Mouse (Mus musculus): Measurements from ENCODE around the gene Eefsec.
A peak's percentile ranks its signal among the peaks of the same experiment; 100 is the strongest.

Eefsec gene

DNA sequence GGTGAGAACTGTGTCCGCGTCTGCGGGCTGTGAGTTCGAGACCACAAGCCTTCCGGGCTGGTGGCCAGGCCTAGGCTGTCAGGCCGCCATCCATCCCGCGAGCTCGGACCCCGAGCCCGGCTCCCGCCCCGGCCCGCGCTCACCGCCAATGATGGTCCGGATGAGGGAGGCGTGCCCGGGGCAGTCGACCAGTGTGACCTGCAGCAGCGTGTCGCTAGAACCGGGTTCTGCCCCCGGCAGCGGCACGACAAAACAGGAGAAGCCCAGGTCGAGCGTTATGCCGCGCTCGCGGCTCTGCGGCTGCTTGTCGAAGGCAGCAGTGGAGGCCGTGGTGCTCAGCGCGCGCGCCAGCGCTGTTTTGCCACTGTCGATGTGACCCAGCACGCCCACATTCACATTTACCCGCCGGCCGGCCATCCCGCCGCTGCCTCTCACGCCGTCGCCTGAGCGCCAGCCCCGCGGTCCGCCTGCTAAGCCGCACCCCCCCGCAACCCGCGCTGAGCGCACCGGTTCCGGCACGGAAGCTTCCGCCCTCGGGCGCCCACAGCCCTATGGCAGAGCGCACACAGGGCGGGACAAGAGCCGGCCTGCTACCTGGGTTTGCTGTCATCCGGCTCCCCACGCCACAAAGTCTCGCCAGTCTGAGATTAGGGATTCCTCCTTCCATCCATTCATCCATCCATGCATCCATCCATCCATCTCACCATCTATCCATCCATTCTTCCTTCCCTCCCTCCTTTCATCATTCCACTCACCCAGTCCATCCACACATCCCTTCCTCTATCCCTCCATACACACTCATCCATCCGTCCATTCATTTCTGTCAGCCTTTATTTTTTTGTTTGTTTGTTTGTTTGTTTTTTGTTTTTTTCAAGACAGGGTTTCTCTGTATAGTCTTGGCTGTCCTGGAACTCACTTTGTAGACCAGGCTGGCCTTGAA, at the start of gene Eefsec:
Eefsec (minus strand) TSS at position 477 of the 940 bp plus-strand sequence.
- DNase-seq (ENCODE audit: low spot score in 2 of 2) = peak; percentile 65 to 72

DNA sequence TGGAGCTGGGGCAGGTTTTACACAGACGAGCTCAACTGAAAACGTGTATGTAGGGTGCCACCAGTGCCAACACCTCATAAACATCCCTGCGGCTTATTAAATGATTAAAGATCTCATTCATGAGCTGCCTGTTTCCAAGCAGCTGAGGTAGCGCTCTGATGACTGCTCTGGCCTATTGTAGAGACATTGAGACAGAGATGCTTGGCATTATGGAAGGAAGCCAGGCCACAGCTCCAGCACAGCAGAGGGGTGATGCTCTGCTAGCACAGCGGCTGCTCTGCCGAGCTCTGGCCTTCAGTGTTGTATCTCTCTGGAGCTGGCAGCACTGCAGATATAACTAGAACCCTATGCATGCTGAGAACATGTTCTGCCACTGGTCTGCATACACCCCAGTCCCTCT, 47.4 kb upstream of the Eefsec start:
- DNase-seq (ENCODE audit: low spot score in 2 of 2) = no peak

DNA sequence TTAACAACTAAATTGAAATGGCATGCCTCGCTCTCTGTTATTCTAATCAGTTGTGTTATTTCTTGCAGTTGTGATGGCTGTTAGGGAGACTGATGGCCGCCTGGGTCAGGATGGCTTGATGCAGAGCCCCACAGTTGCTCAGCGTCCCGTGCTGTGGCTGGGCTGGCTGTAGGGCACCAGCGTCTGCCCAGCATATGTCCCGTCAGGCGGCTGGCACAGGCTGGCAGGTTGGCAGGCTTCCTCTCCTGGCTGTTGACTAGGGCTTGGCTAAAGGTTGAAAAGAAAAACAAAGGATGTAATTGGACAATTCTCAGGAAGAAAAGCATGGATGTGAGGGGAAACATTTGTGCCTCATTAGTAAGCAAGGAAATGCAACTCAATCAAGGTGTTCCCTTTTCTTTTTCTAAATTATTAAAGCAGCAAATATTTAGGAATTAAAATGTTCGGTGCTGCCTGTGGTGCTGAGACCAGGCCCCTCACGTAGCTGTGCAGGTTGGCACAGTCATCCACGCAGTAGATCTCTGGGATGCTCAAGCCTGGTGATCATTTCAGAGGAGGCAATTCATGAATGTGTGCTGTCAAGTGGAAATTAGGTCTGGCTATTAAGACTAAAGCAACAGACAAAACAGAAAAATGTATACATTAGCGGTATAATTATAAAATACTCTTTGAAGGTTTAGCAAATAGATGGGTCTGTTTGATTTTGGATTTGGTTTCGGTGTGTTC, 44.5 kb upstream of the Eefsec start:
- peak; percentile 21 to 28 for DNase-seq (ENCODE audit: low spot score in 2 of 2)

DNA sequence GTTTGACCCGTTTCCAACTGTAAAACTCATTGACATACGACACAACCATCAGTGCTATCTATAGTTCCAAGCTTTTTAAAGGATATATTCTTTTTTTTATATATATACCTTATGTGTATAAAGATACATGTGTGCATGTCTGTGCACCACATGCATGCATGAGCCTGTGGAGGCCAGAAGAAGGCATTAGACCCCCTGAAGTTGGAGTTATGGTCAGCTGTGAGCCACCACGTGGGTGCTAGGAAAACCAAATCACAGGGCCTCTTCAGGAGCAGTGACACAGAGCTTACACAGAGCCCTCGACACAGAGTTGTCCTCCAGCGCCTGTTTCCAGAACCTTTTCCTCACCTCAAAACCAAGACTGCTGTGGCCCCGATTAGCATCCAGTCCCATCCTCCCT, 43.5 kb upstream of the Eefsec start:
- no peak for DNase-seq (ENCODE audit: low spot score in 2 of 2)

DNA sequence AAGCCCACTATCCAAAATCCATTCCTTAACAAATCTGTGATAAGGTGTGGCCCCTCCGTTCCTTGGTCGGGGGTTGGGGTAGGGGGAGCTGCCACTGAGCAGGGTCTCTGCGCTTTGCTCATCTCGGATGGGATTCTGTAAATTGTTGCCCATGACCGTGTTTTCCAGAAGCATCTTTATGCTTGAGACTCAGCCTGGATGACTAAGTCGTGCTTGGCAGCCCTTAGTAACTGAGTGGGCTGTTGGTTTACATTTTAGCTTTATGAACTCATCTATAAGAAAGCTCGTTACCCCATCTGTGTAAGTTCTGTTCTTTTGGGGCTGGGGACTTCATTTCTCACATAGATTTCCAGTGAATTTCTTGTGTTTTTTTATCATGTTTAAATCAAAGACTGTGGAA, 42.7 kb upstream of the Eefsec start:
- no peak for DNase-seq (ENCODE audit: low spot score in 2 of 2)

DNA sequence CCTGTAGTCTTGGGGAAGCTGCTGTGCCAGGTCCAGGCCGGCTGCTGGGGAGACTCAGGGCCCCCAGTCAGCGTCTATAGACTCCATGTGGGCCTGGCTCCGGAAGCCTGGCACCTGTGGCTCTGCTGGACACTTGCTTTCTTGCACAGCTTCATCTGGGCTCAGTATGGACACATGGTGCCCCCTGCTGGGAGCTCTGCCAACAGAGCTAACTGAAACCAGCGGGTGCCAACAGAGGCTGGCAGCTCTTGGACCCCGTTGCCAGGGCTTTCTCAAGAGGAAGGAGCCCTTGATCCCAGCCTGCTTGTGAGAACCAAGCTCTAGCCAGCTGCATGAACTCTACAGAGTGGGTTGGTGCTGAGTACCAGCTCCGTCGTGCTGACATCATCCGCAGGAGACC, 40.6 kb upstream of the Eefsec start:
- peak in 1 of 2 experiments; percentile 20 for DNase-seq (ENCODE audit: low spot score in 2 of 2)

DNA sequence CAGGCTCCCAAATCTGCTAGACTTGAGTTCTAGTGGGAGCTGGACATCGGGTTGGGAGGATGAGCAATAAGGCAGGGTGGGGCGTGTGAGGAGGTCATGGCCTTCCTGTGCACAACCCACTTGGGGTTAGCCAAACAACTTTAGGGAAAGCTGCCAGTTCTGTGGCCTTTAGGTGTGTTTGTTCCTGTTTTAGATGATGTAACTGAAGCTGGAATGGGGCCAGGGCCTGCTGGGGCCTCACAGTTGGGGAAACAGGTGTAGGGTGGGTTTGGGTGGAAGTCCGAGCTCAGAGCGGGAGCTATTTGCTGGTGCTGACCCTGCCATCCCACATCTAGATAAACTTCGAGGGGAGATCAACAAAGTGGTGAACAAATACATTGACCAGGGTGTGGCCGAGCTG, 39.0 kb upstream of the Eefsec start:
- DNase-seq (ENCODE audit: low spot score in 2 of 2) = peak; percentile 23 to 52

DNA sequence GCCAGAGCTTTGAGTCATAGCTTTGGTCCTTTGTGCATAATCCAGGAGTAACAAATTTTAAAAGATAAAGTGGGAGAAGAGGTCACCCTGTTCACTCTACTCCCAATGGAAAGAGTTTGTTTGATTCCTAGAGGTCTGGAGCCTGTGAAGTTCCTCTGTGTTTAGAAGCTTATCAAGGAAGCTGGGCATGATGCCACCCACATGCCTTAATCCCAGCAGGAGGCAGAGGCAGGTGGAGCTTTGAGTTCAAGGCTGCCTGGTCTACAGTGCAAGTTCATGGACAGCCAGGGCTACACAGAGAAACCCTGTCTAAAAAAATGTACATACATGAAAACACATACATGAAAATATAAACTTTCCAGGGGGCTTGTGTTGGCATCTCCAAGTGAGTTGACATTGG, 37.6 kb upstream of the Eefsec start:
- DNase-seq (ENCODE audit: low spot score in 2 of 2) = no peak

DNA sequence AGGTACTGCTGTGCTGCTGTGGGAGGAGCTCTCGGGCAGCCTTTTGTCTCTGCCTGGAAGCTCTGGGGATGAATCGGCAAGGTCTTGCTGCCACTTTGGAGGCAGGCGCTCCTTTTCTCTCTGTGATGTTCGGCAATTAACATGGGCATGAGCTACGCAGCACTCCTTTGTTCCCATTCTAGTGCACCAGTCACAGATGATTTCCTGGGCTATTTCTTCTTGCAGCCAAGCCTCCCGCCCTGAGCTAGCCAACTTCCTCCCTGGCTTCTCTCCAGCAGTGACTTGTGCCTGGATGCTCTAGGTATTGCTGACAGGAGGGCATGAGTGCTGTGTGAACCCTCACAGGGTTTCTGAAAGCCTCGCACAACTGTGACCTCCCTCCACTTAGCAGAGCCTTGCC, 36.8 kb upstream of the Eefsec start:
- DNase-seq (ENCODE audit: low spot score in 2 of 2) = peak; percentile 24 to 28

DNA sequence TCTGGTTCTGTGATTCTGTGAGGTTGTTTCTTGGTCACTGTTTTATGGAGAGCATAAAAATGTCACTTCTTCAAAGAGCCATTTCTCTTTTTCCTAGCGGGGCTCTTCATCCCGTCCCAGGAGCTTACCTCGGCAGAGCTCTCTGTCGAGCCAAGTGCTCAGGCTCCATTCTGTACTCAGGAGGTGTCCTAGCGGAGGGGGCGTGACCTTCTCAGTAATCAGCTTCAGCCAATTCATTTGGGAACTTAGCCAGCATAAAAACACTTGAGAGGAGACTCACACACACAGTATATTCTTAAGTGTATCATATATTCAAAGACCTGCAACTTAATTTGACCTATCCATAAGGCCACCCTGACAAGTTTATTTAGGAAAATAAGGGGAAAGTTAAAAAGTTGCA, 34.1 kb upstream of the Eefsec start:
- DNase-seq (ENCODE audit: low spot score in 2 of 2) = no peak

DNA sequence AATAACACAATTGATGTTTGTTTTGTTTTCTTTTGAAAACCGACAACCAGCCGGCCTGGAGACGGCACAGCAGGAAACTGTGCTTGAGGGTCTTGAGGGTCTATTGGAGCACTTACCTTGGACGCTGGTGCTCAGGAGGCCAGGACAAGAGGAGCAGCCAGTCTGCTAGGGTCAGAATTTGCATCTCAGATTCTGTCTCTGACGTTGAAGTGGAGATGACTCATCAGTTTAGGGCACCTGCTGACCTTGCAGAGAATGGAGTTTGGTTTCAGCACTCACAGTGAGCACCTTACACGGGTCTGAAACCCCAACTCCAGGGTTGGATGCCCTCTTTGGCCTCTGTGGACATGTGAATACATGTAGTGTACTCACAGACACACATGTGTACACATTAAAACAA, 23.5 kb upstream of the Eefsec start:
- DNase-seq (ENCODE audit: low spot score in 2 of 2) = no peak

DNA sequence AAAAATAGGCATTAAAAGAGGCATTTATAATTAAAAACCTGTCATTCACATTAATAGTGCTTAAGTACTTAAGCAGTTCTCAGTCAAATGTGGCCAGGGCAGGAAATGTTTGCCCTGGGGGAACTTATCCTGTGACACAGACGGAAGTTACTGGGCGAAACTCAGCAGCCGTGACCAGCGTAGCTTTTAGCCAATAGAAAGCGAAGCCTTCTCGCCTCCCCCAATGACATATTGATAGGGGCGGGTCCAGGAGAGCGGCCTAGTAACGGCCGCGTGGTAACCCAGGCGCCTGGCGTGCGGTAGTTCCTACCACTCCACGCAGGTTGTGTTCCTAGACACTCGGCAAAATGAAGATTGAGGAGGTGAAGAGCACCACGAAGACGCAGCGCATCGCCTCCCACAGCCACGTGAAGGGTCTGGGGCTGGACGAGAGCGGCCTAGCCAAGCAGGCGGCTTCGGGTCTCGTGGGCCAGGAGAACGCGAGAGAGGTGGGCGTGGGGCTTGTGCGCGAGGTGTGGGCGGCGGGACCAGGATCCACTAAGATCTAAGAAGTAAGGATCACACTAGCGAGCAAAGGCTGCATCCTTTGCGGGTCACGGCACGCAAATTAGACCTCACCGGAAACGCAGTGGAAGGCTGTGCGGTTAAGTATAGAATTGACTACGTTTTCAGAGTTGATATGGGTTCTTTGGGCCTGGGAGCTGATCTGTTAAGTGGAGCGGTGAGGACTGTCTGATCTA, 19.0 kb upstream of the Eefsec start, which contains the start of gene Ruvbl1:
Ruvbl1 (plus strand) TSS at position 229 of the 740 bp plus-strand sequence.
- peak; percentile 93 to 94 for DNase-seq (ENCODE audit: low spot score in 2 of 2)

DNA sequence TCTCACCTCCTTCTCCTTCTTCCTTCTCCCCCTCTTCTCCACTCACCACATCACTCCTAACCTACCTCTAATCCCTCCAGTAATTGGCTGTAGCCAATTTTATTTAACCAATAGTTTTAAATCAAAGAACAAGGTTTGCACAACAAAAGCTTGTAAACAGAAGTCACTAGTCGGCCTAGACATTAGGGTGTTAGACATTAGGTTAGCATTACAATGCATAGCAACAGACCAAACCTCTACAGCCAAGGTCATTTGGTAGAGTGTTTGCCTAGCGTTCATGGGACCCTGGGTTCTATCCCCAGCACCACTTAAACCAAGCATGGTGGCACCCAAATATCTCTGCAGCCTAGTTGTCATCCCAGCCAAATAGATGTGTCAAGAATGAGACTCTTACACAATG, 8.2 kb upstream of the Eefsec start:
- no peak for DNase-seq (ENCODE audit: low spot score in 2 of 2)

DNA sequence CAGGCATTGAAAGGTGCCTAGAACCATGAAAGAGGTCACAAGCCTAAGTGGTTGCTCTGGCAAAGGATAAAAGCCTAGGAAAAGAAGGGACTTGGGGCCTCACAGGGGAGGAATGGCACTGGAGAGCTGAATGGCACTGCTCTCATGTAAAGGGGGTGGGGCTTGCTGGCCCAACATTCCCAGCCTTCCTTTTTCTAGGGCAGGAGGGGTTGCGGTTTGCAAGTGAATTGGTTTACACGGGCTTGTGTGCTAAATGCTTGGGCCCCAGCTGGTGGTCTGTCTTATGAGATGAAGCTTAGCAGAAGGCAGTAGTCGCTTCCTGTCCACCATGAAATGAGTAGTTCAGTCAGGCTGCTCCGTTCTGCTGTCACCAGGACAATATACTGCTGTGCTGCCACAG, 1.1 kb upstream of the Eefsec start:
- DNase-seq (ENCODE audit: low spot score in 2 of 2) = no peak

DNA sequence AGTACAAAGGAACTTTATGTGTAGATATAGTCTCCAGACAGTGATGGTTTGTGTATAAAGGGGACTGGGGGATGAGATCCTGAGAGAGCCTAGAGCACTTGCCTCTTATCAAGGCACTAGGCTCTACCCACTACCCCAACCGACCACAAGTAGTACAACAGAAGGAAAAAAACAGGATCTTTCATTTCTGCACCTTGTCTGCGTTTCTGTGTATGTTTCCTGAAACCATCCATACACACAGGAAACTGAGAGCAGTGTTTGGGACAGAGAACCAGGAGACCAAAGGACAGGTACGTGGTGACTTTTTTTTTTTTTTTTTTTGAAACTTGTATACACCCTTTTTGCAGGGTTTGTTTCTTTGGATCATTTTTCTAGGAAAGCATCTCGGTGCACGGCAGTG, 678 bp downstream of the Eefsec start:
- no peak for DNase-seq (ENCODE audit: low spot score in 2 of 2)

DNA sequence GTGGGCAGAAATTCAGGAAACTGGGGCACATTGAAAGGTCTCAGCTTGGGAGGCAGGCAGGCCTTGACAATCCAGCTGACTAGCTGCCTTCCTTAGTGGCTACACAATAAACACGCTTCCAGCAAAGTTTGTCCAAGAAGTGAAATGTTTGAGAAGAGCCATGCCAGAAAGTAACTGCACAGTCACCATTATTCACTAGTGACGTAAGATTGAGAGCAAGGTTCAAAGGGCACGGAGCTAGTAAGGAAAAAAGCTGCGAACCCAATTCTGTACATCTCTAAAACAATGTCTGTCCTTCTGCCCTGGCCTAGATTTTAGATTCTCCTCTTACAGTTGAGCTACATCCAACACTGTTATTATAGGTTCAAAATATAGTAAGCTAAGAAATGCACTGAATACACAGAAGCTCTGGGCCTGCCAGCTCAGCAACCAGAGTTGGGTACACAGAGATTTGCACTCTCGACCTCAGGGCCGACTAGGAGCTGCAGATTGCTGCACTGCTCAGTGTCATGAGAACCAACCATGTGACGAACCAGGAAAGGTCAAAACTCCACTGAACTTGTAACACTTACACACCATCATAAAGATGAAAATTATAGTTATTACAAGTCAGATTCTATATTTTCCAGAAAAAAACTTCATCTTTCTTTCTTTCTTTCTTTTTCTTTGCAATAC, 2.1 kb downstream of the Eefsec start:
- DNase-seq (ENCODE audit: low spot score in 2 of 2) = no peak

DNA sequence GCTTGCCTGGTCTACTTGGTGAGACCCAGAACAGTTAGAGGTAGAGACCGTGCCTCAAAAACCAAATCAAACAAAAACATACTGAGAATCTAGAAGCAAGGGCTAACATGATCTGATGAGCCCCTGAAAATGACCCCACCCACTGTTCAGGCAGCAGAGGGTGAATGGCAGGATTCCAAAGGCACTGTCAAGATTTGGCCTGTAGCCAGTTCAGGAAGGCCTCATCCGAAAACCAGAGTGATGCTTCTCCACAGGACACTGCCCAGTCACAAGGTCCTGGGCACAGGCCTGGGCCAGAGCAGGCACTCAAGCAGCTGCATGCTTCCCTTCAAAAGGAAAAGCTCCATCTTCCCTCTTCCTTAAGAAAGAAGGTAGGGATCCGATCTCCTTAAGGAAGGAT, 2.9 kb downstream of the Eefsec start:
- DNase-seq (ENCODE audit: low spot score in 2 of 2) = no peak

DNA sequence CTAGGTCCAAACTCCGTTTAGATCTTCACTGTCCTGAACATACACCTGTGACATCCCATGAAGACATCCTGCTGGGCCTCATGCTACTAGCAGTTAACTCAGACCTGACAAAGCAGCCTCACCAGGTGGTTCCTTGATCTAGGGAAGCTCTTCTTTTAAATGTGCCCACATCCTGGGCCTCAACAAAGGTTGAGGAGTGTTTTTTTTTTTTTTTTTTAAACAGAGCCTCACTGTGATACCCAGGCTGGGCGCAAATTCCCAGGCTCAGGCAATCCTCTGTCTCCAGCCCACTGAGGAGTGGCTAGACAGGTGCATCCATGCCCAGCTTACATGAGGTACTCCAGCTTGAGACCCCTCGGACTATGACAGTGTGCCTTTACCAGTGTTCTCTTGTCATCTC, 3.8 kb downstream of the Eefsec start:
- DNase-seq (ENCODE audit: low spot score in 2 of 2) = no peak

DNA sequence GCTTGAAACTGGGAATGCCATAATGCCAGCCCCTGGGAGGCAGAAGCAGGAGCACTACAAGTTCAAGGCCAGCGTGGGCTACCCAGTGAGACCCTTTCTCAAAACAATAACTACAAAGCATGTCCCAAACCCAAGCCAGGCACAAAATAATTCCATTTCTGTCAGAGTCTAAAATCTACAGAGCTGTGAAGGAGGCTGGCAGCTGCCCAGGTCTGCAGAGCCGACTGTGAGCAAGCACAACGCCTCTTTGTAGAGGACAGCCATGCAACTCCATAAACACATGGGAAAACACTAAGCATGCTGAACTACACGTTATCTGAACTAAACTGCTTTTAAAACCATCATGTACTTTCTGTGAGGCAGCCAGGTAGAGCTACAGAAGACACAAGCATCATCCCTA, 7.3 kb downstream of the Eefsec start:
- DNase-seq (ENCODE audit: low spot score in 2 of 2) = no peak

DNA sequence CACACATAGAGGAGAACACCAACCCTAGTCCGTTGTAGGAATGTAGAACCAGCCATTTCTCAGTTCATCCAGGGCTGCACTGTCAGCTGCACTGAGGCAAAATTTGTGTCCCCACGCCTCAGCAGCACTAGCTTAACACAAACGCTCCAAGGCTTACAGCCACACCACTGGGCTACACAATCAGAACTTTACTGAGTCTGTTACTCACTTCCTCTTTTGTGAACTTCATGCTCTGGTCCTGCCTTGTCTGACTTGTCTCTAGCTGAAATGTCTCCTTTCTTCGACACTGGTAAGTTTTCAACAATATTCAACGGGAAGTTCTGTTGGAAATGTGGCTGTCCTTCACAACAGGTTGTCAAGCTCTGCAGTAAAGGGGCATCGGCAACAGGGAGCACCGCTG, 10.7 kb downstream of the Eefsec start:
- DNase-seq (ENCODE audit: low spot score in 2 of 2) = no peak

DNA sequence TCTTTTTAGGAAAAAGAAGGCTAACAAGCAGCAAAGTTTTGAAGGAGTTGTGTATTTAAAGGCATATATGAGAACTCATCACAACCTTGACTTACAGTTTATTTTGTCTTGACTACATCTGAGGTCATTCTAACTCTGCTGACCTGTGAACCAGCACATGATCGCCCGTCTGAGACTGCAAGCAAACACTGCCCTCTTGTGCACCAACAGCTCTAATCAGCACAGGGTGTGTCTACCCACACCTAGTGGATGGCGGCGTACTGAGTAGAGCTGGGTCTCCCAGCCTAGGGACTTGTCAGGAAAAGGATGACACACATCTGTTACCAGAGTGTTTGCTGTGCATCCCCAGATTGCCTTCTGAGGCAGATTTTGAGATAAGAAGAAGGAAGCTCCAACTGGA, 15.1 kb downstream of the Eefsec start:
- DNase-seq (ENCODE audit: low spot score in 2 of 2) = peak; percentile 21 to 37

Measured in heart, adult 9 months (tissue).